Mouse (Mus musculus): ENCODE measurements at regions not wholly inside any gene's neighbourhood (a gene's known extent, or its start where the extent isn't known, plus 50 kb on each side); places are given as distances from the start of the nearest gene placed in this dataset.

GRCm38 (mm10) chr11:89145281-89145945, 71.8 kb downstream of the Gm525 start:
- no peak for DNase-seq

DNA sequence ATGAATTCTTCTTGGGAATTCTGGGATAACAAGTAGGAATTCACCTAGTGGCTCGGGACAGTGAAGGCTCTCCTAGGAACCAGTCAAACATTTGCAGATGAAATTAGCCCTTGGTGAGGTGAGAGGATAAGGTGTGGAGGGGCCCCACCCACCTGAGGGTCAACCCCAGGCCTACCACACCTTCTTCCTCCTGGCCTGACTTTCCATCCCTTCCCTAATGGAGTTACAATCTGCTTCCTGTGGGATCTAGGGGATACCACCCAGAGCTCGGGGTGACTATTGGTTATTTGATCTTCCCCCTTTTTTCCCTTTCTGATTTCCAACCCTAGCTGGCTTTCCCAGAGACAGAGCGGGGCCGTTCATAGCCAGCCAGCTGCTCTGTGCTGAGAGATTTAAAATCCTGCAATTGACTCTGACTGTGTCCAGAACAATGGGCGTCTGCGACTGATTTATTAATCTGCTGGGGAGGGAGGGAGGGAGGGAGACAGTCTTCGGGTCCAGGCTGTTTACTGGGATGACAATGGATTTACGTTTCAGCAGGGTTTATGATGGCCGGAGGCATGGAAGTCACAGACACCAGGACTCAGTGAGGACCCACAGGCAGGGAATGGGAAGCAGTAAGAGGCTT, 69.0 kb downstream of the Gm525 start:
- DNase-seq = no peak

Measured in kidney, adult 8-10 months (tissue).